Mouse (Mus musculus) heart, postnatal 0 days (tissue): ENCODE measurements around the gene Fpgs.

ENCODE experiments used
- CTCF ChIP-seq: IDR thresholded peaks from 2 replicates; pipeline ENCODE4 v1.5.1; 2016; ENCODE audit warnings: antibody characterized with exemption, control low read depth, low read depth
- EP300 ChIP-seq: IDR thresholded peaks from 2 replicates; pipeline ENCODE4 v1.6.1; 2016; ENCODE audit warnings: antibody characterized with exemption, low read depth

- TF ChIP-seq CTCF (no peak), EP300 (no peak)
These were observed 56.6 kb downstream of the Fpgs start for GRCm38 (mm10) chr2:32647366-32647765.
